Mouse (Mus musculus): ENCODE data around the gene Sapcd2.

Sapcd2 gene

DNA sequence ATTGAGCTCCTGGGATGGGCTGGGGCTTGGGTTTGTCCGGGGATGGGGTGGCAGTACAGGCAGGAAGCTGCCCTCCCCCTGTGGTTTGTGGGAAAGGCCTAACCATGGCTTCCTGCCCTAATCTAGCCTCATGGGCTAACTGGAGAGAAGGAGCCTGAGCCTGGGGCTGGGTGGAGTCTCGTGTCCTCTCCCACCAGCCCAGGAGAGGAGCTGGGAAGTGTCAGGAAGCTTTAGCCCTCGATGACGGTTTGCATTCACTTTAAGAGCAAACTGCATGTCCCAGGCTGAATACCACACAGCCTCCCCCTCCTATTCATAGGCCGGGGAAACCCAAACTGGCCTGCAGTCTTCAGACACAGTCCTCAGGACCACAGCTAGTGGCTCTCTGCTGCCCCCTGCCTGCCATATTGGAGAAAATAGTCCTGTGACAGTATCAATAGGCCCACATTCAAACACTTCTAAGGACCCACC lies 54.6 kb downstream of the Sapcd2 start:
- Histone ChIP-seq H3K36me3 (ENCODE audit: control insufficient read depth, insufficient read depth, low read length, poor library complexity, severe bottlenecking) (no peaks in the 10 kb centered on the region; the same call in 1 of the 2 replicates), H3K27me3 (ENCODE audit: control insufficient read depth, insufficient read depth, low read length, poor library complexity, severe bottlenecking) (no peaks in the 10 kb centered on the region)
- peak; percentile 89 for DNase-seq (ENCODE audit: low read depth, low spot score)

DNA sequence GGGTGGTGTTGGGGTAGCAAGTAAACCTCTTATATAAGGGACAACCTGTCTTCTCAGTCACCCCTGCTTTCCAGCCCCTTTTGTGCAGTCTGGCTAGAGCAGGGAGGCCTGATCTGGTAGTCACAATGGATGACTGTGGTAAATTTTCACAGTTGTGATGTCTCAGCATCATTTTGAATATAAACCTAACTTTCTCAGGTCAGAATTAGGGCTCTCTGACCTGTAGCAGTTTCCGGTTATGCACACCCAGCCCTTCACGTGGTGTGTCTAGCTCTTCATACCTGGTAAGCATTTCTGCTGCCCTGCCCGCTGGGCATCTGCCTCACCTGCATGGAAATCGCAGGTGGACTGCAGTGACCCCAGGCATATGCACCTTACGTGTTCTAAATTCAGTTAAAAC lies 55.1 kb downstream of the Sapcd2 start:
- DNase-seq (ENCODE audit: low read depth, low spot score), result no peak
- Histone ChIP-seq H3K27me3 (ENCODE audit: control insufficient read depth, insufficient read depth, low read length, poor library complexity, severe bottlenecking) (no peaks in the 10 kb centered on the region), H3K36me3 (ENCODE audit: control insufficient read depth, insufficient read depth, low read length, poor library complexity, severe bottlenecking) (no peaks in the 10 kb centered on the region; the same call in 1 of the 2 replicates)
